8 mouse cellular contexts compared by ENCODE assay signal in the genomic region with DNA sequence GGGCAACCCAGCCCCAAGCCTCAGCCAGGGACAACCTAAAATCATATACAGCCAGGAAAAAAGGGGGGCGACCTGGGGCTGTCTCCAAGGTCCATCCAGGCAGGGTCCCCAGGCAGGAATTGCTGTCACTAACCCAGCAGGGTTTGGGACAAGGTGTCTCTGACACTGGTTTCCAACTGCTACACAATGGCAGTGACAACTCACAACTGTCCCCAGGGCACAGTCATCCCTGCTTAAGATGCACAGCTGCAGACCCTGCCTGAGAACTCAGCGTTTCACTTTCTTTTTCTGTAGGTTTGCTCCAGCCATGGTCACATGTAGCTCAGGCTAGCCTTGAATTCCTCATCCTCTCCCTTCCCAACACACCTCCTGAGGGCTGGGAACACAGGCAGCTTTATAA. TPM values are rescaled to one million over a fixed set of nuclear protein-coding genes. Genes with fewer than 3 reads are reported as not detected.
DNase-seq lines count a peak whose midpoint lies in the region; ATAC-seq and TF ChIP-seq lines count a peak whose summit lies in the region.

No protein-coding gene starts in this region.

- peak; percentile 9 for DNase-seq in adrenal gland, adult 2 months
- no peak for DNase-seq in adrenal gland, postnatal 36 days
- DNase-seq in lung, embryonic 14.5 days, result no peak
- no peak for DNase-seq in lung, postnatal 14 days
- no peak for DNase-seq in kidney, postnatal 0 days (ENCODE audit: low spot score)
- no peak for DNase-seq in midbrain, embryonic 14.5 days

- peak overlapping the region; percentile 78 for H3K4me3 ChIP-seq in lung, embryonic 14.5 days (ENCODE audit: low read depth, low read length)
- peak overlapping the region; percentile 76 for H3K4me3 ChIP-seq in forebrain, embryonic 12.5 days (replicated peaks)
- H3K4me3 ChIP-seq in kidney, postnatal 0 days (replicated peaks; ENCODE audit: low read depth, low read length), result no peak overlapping the region
- H3K4me3 ChIP-seq in midbrain, embryonic 14.5 days (replicated peaks; ENCODE audit: low read depth, low read length), result 0 out of 2 replicates have a peak overlapping the region, but pooled peaks have one; percentile 82

- peak overlapping the region; percentile 92; the same call in 1 of the 2 replicates for H3K4me2 ChIP-seq in lung, embryonic 14.5 days
- peak overlapping the region; percentile 93 for H3K4me2 ChIP-seq in forebrain, embryonic 12.5 days
- peak overlapping the region; percentile 87; the same call in 1 of the 2 replicates for H3K4me2 ChIP-seq in kidney, postnatal 0 days (ENCODE audit: low read length)
- peak overlapping the region; percentile 90; the same call in 1 of the 2 replicates for H3K4me2 ChIP-seq in midbrain, embryonic 14.5 days (ENCODE audit: low read length)

- H3K36me3 ChIP-seq in lung, embryonic 14.5 days (ENCODE audit: insufficient read depth), result no peaks in the 10 kb centered on the region
- H3K36me3 ChIP-seq in forebrain, embryonic 12.5 days (replicated peaks), result no peaks in the 10 kb centered on the region
- H3K36me3 ChIP-seq in kidney, postnatal 0 days (ENCODE audit: insufficient read depth, low read length), result no peaks in the 10 kb centered on the region
- no peaks in the 10 kb centered on the region for H3K36me3 ChIP-seq in midbrain, embryonic 14.5 days (ENCODE audit: control insufficient read depth, insufficient read depth, low read length)

- TF ChIP-seq CTCF in lung, embryonic 14.5 days (IDR thresholded peaks at IDR 0.05; ENCODE audit: low read depth), result no peak
- no peak for TF ChIP-seq CTCF in kidney, postnatal 0 days (IDR thresholded peaks at IDR 0.05; ENCODE audit: low read depth)

- no peak for ATAC-seq in lung, embryonic 14.5 days (ENCODE audit: insufficient read depth)
- ATAC-seq in forebrain, embryonic 12.5 days (ENCODE audit: low FRiP score), result no peak
- ATAC-seq in kidney, postnatal 0 days (replicated peaks; ENCODE audit: low FRiP score, low read depth), result no peak
- ATAC-seq in midbrain, embryonic 14.5 days (ENCODE audit: low FRiP score, low TSS enrichment), result no peak
- ATAC-seq in megakaryocyte-erythroid progenitor cell, adult 5-6 weeks (replicated peaks; ENCODE audit: low FRiP score, low TSS enrichment, poor library complexity, severe bottlenecking), result no peak

- no peak overlapping the region for H3K27ac ChIP-seq in lung, embryonic 14.5 days (ENCODE audit: low read depth)
- H3K27ac ChIP-seq in forebrain, embryonic 12.5 days, result no peak overlapping the region
- no peak overlapping the region for H3K27ac ChIP-seq in kidney, postnatal 0 days
- H3K27ac ChIP-seq in midbrain, embryonic 14.5 days (replicated peaks; ENCODE audit: low read depth, low read length), result no peak overlapping the region

- H3K27me3 ChIP-seq in lung, embryonic 14.5 days (ENCODE audit: insufficient read depth, low read length), result no peaks in the 10 kb centered on the region; the same call in 1 of the 2 replicates
- H3K27me3 ChIP-seq in forebrain, embryonic 12.5 days, result peaks cover 62% of the 10 kb centered on the region
- H3K27me3 ChIP-seq in kidney, postnatal 0 days (ENCODE audit: insufficient read depth, low read length), result no peaks in the 10 kb centered on the region
- H3K27me3 ChIP-seq in midbrain, embryonic 14.5 days (ENCODE audit: control insufficient read depth, insufficient read depth, low read length), result peaks cover 23% of the 10 kb centered on the region; the same call in 1 of the 2 replicates

- 21% methylated on average over 2 of the region's 2 CpGs for WGBS in lung, embryonic 14.5 days
- WGBS in forebrain, embryonic 12.5 days, result 13% methylated on average over 2 of the region's 2 CpGs
- WGBS in kidney, postnatal 0 days, result 43% methylated on average over 2 of the region's 2 CpGs
- WGBS in midbrain, embryonic 14.5 days, result 22% methylated on average over 2 of the region's 2 CpGs

- no peak overlapping the region for H3K9ac ChIP-seq in lung, embryonic 14.5 days
- H3K9ac ChIP-seq in forebrain, embryonic 12.5 days, result no peak overlapping the region
- H3K9ac ChIP-seq in kidney, postnatal 0 days (ENCODE audit: low read depth, low read length), result no peak overlapping the region
- H3K9ac ChIP-seq in midbrain, embryonic 14.5 days (replicated peaks; ENCODE audit: low read length), result peak overlapping the region; percentile 89; the same call in 1 of the 2 replicates

- H3K9me3 ChIP-seq in lung, embryonic 14.5 days (ENCODE audit: low read depth, low read length), result no peaks in the 10 kb centered on the region
- H3K9me3 ChIP-seq in forebrain, embryonic 12.5 days, result no peaks in the 10 kb centered on the region
- H3K9me3 ChIP-seq in kidney, postnatal 0 days (replicated peaks; ENCODE audit: low read length), result no peaks in the 10 kb centered on the region
- no peaks in the 10 kb centered on the region for H3K9me3 ChIP-seq in midbrain, embryonic 14.5 days (ENCODE audit: control insufficient read depth, low read length)

- H3K4me1 ChIP-seq in lung, embryonic 14.5 days (ENCODE audit: insufficient read depth), result peaks cover 13% of the 10 kb centered on the region; the same call in 1 of the 2 replicates
- H3K4me1 ChIP-seq in forebrain, embryonic 12.5 days, result peaks cover 53% of the 10 kb centered on the region
- H3K4me1 ChIP-seq in kidney, postnatal 0 days (replicated peaks; ENCODE audit: insufficient read depth, low read length), result peaks cover 31% of the 10 kb centered on the region
- peaks cover 20% of the 10 kb centered on the region for H3K4me1 ChIP-seq in midbrain, embryonic 14.5 days (ENCODE audit: control insufficient read depth, insufficient read depth, low read length)

RNA-seq across cellular contexts. Expression of a gene that starts 26.3 kb away (rescaled TPM):
- total RNA-seq in adrenal gland, adult 2 months (2021), result 100 to 1,000 TPM in 1 of 2 experiments, 10 to 100 TPM in 1; 80.8 to 126 TPM
- 142 and 171 TPM in 2 replicates for polyA plus RNA-seq in adrenal gland, adult 2 months (2012; rRNA removed)
- total RNA-seq in adrenal gland, postnatal 36 days (2021), result 100 to 1,000 TPM in 1 of 2 experiments, 10 to 100 TPM in 1; 93.2 to 114 TPM
- 86.0 and 86.5 TPM in 2 replicates for polyA plus RNA-seq in lung, embryonic 14.5 days (2014; fragmentation: Nextera tagmentation; extraction: Ambion mirVana)
- polyA plus RNA-seq in forebrain, embryonic 12.5 days (2016; fragmentation: Nextera tagmentation; extraction: Ambion mirVana), result 15.3 and 16.3 TPM in 2 replicates
- 62.3 and 72.5 TPM in 2 replicates for polyA plus RNA-seq in kidney, postnatal 0 days (2015; fragmentation: Nextera tagmentation; extraction: Ambion mirVana)
- 11.2 and 13.7 TPM in 2 replicates for polyA plus RNA-seq in midbrain, embryonic 14.5 days (2014; fragmentation: Nextera tagmentation; extraction: Ambion mirVana)
- total RNA-seq in megakaryocyte-erythroid progenitor cell, adult 5-6 weeks (2014; fragmentation: Nextera tagmentation), result 10.6 and 15.9 TPM in 2 replicates
- 3.0 and 3.4 TPM in 2 replicates for total RNA-seq in megakaryocyte-erythroid progenitor cell, adult 5-6 weeks (2017)

RNA-seq across cellular contexts. Expression of a gene that starts 36.2 kb away (rescaled TPM):
- 1 to 10 TPM; 1.4 to 1.6 TPM for total RNA-seq in adrenal gland, adult 2 months (2021)
- polyA plus RNA-seq in adrenal gland, adult 2 months (2012; rRNA removed), result 4.5 and 5.4 TPM in 2 replicates
- total RNA-seq in adrenal gland, postnatal 36 days (2021), result 1 to 10 TPM; 1.2 to 1.6 TPM
- polyA plus RNA-seq in lung, embryonic 14.5 days (2014; fragmentation: Nextera tagmentation; extraction: Ambion mirVana), result 2.8 and 3.3 TPM in 2 replicates
- polyA plus RNA-seq in forebrain, embryonic 12.5 days (2016; fragmentation: Nextera tagmentation; extraction: Ambion mirVana), result 1.8 and 2.6 TPM in 2 replicates
- 62.4 and 68.6 TPM in 2 replicates for polyA plus RNA-seq in kidney, postnatal 0 days (2015; fragmentation: Nextera tagmentation; extraction: Ambion mirVana)
- polyA plus RNA-seq in midbrain, embryonic 14.5 days (2014; fragmentation: Nextera tagmentation; extraction: Ambion mirVana), result 1.0 and 1.2 TPM in 2 replicates
- total RNA-seq in megakaryocyte-erythroid progenitor cell, adult 5-6 weeks (2014; fragmentation: Nextera tagmentation), result 7.7 and 12.8 TPM in 2 replicates
- total RNA-seq in megakaryocyte-erythroid progenitor cell, adult 5-6 weeks (2017), result 7.4 and 7.5 TPM in 2 replicates

RNA-seq across cellular contexts. Expression of a gene that starts 40.3 kb away (rescaled TPM):
- total RNA-seq in adrenal gland, adult 2 months (2021), result 1 to 10 TPM in 1 of 2 experiments, not detected in 1; 1.4 TPM
- polyA plus RNA-seq in adrenal gland, adult 2 months (2012; rRNA removed), result 2.5 and 4.4 TPM in 2 replicates
- total RNA-seq in adrenal gland, postnatal 36 days (2021), result 1 to 10 TPM in 1 of 2 experiments, not detected in 1; 1.5 TPM
- 1.3 and 1.4 TPM in 2 replicates for polyA plus RNA-seq in lung, embryonic 14.5 days (2014; fragmentation: Nextera tagmentation; extraction: Ambion mirVana)
- polyA plus RNA-seq in forebrain, embryonic 12.5 days (2016; fragmentation: Nextera tagmentation; extraction: Ambion mirVana), result 1.4 and 2.1 TPM in 2 replicates
- polyA plus RNA-seq in kidney, postnatal 0 days (2015; fragmentation: Nextera tagmentation; extraction: Ambion mirVana), result 0.82 and 1.9 TPM in 2 replicates
- 1.3 and 2.9 TPM in 2 replicates for polyA plus RNA-seq in midbrain, embryonic 14.5 days (2014; fragmentation: Nextera tagmentation; extraction: Ambion mirVana)
- total RNA-seq in megakaryocyte-erythroid progenitor cell, adult 5-6 weeks (2014; fragmentation: Nextera tagmentation), result 4.0 TPM in 1 of 2 replicates, not detected in the other
- not detected in 2 replicates for total RNA-seq in megakaryocyte-erythroid progenitor cell, adult 5-6 weeks (2017)

RNA-seq across cellular contexts. Expression of a gene that starts 44.8 kb away (rescaled TPM):
- total RNA-seq in adrenal gland, adult 2 months (2021), result 1 to 10 TPM; 1.8 to 2.5 TPM
- polyA plus RNA-seq in adrenal gland, adult 2 months (2012; rRNA removed), result 2.9 and 6.7 TPM in 2 replicates
- 1 to 10 TPM; 1.1 to 1.7 TPM for total RNA-seq in adrenal gland, postnatal 36 days (2021)
- polyA plus RNA-seq in lung, embryonic 14.5 days (2014; fragmentation: Nextera tagmentation; extraction: Ambion mirVana), result 2.8 and 3.8 TPM in 2 replicates
- 4.2 and 4.6 TPM in 2 replicates for polyA plus RNA-seq in forebrain, embryonic 12.5 days (2016; fragmentation: Nextera tagmentation; extraction: Ambion mirVana)
- 1.9 and 2.1 TPM in 2 replicates for polyA plus RNA-seq in kidney, postnatal 0 days (2015; fragmentation: Nextera tagmentation; extraction: Ambion mirVana)
- 4.5 and 8.2 TPM in 2 replicates for polyA plus RNA-seq in midbrain, embryonic 14.5 days (2014; fragmentation: Nextera tagmentation; extraction: Ambion mirVana)
- total RNA-seq in megakaryocyte-erythroid progenitor cell, adult 5-6 weeks (2014; fragmentation: Nextera tagmentation), result 1.2 and 6.3 TPM in 2 replicates
- total RNA-seq in megakaryocyte-erythroid progenitor cell, adult 5-6 weeks (2017), result 0.11 and 2.6 TPM in 2 replicates

RNA-seq across cellular contexts. Expression of a gene that starts 44.9 kb away (rescaled TPM):
- 10 to 100 TPM; 39.6 to 54.3 TPM for total RNA-seq in adrenal gland, adult 2 months (2021)
- 125 and 132 TPM in 2 replicates for polyA plus RNA-seq in adrenal gland, adult 2 months (2012; rRNA removed)
- 10 to 100 TPM; 48.9 to 54.0 TPM for total RNA-seq in adrenal gland, postnatal 36 days (2021)
- 57.5 and 67.0 TPM in 2 replicates for polyA plus RNA-seq in lung, embryonic 14.5 days (2014; fragmentation: Nextera tagmentation; extraction: Ambion mirVana)
- 68.1 and 68.5 TPM in 2 replicates for polyA plus RNA-seq in forebrain, embryonic 12.5 days (2016; fragmentation: Nextera tagmentation; extraction: Ambion mirVana)
- polyA plus RNA-seq in kidney, postnatal 0 days (2015; fragmentation: Nextera tagmentation; extraction: Ambion mirVana), result 74.3 and 80.6 TPM in 2 replicates
- polyA plus RNA-seq in midbrain, embryonic 14.5 days (2014; fragmentation: Nextera tagmentation; extraction: Ambion mirVana), result 59.5 and 79.6 TPM in 2 replicates
- total RNA-seq in megakaryocyte-erythroid progenitor cell, adult 5-6 weeks (2014; fragmentation: Nextera tagmentation), result 12.3 and 31.4 TPM in 2 replicates
- total RNA-seq in megakaryocyte-erythroid progenitor cell, adult 5-6 weeks (2017), result 31.2 and 37.8 TPM in 2 replicates
